Mouse (Mus musculus): ENCODE results near the gene Rpl10. TPM values are rescaled to one million over a fixed set of nuclear protein-coding genes. Genes with fewer than 3 reads are reported as not detected.
A peak's percentile ranks its signal among the peaks of the same experiment; 100 is the strongest.

The Rpl10 gene
- 643 and 895 TPM in 2 replicates for polyA plus RNA-seq (2015; fragmentation: Nextera tagmentation; extraction: Ambion mirVana)

DNA sequence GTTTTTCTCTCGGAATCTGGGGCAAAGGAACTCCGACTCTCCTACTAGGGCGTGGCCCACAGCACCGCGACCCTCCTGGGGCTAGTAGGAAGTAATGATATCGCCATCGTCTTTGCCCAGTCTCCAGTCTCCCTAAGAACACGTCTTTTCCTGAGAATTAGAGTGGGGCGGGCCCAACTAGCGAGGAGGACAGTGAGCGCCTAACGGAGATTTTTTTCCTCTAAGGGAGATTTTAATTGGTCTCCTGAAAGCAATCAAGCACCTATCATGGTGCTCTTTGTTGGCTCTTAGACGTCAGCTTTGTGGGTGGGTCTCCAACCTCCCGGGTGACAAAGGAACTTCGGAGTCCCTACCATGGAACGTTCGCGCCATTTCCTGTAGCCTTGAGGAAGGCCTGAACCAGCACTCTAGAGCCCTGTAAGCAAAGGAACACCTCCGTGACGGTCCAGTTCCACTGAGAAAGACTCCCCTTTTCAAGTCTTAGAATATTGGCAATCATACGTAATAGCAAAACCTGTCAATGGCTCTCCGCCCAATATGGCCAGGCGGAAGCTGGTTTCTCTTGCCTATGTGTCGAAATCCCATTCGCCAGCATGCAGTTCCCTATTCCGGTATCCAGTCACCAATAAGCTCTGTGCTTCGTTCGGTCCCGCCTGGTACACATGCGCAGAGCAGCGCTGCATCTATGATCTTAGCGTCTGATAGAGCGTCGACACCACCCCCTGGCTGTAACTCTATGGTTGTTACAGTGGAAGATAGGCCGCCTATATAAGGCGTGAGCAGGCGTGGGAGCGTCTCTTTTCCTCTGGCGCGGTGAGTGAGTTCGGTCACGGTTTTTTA is at the start of gene Rpl10:
Rpl10 (plus strand) TSS at position 751 of the 840 bp plus-strand sequence.
- Histone ChIP-seq H3K27ac (peak within 1 kb of the TSS; percentile 95), H3K4me3 (replicated peaks) (peak within 1 kb of the TSS; percentile 50), H3K4me1 (no peaks in the 10 kb centered on the region), H3K36me3 (no peaks in the 10 kb centered on the region), H3K4me2 (peak within 1 kb of the TSS; percentile 51), H3K9me3 (no peaks in the 10 kb centered on the region), H3K27me3 (replicated peaks) (no peaks in the 10 kb centered on the region), H3K9ac (peak within 1 kb of the TSS; percentile 55; the same call in 1 of the 2 replicates)
- WGBS: 15% methylated on average over 42 of the region's 42 CpGs
- ATAC-seq (ENCODE audit: insufficient read depth, low FRiP score, low read depth): peak; percentile 95

DNA sequence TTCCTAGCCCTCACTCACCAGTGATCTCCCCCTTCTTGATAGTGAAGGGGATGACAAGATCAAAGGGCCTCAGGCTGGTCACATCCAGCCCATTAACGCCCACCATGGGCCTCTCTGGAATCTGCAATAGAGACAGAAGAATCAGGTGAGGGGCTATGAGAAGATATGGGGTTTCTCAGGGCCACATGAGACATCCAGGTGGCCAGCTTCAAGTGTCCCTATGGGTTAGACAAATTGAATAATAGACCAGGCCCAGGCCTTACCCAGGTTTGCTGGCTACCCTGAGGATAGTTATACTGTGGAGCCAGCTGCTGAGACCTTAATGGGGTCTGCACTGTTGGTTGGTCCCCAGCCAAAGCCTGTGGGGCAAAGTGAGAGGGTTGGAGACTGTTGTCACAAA is 40.6 kb upstream of the Rpl10 start:
- Histone ChIP-seq H3K4me1 (no peaks in the 10 kb centered on the region), H3K4me3 (replicated peaks) (no peak overlapping the region), H3K27me3 (replicated peaks) (no peaks in the 10 kb centered on the region), H3K9me3 (no peaks in the 10 kb centered on the region), H3K9ac (no peak overlapping the region), H3K27ac (no peak overlapping the region), H3K4me2 (no peak overlapping the region), H3K36me3 (peaks cover 43% of the 10 kb centered on the region)
- 56% methylated on average over 1 of the region's 1 CpGs for WGBS
- no peak for ATAC-seq (ENCODE audit: insufficient read depth, low FRiP score, low read depth)

DNA sequence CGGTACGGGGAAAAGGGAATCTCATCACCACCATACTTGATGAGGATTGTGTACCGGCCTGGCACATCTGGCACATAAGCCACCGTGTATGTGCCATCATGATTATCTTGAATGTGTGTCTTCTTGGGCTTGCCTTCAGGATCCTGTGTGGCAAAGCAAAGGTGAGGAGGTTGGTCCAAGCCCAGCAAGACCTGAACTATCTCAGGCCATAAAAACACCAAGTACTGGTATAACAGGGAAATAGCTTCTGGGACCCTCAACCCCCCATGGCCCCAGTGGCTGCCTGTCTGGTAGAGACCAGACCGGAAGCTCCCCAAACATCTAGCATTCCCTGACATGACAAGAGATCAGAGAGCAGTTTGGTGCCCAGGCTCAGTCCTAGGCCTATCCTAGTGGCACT is 37.4 kb upstream of the Rpl10 start:
- Histone ChIP-seq H3K27me3 (replicated peaks) (no peaks in the 10 kb centered on the region), H3K4me3 (replicated peaks) (no peak overlapping the region), H3K4me1 (no peaks in the 10 kb centered on the region), H3K27ac (no peak overlapping the region), H3K36me3 (peaks cover 21% of the 10 kb centered on the region), H3K9ac (no peak overlapping the region), H3K4me2 (no peak overlapping the region), H3K9me3 (no peaks in the 10 kb centered on the region)
- 84% methylated on average over 5 of the region's 5 CpGs for WGBS
- no peak for ATAC-seq (ENCODE audit: insufficient read depth, low FRiP score, low read depth)

DNA sequence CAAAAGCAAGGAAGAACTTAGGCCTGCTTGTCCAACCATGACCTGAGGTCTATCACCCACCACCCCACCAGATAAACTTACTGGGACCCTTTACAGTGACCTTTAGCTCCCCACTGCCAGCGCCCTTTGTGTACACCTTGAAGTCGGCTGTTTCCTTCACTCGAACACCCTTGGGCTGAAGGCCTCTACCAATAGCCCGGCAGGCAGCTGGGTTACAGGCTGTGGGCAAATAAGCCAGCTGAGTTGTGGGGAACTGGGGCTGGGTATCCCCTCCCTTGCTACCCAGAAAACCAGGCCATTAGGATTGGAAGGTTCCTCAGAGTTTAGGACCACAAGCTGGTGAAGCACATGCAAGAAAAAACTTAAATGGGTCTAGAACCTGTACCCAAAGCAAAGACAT is 30.3 kb upstream of the Rpl10 start:
- 86% methylated on average over 4 of the region's 4 CpGs for WGBS
- H3K4me2 ChIP-seq: no peak overlapping the region
- no peaks in the 10 kb centered on the region for H3K27me3 ChIP-seq (replicated peaks)
- no peaks in the 10 kb centered on the region for H3K9me3 ChIP-seq
- peaks cover 30% of the 10 kb centered on the region for H3K36me3 ChIP-seq
- no peak overlapping the region for H3K27ac ChIP-seq
- H3K4me1 ChIP-seq: no peaks in the 10 kb centered on the region
- no peak for ATAC-seq (ENCODE audit: insufficient read depth, low FRiP score, low read depth)
- no peak overlapping the region for H3K4me3 ChIP-seq (replicated peaks)
- H3K9ac ChIP-seq: no peak overlapping the region

DNA sequence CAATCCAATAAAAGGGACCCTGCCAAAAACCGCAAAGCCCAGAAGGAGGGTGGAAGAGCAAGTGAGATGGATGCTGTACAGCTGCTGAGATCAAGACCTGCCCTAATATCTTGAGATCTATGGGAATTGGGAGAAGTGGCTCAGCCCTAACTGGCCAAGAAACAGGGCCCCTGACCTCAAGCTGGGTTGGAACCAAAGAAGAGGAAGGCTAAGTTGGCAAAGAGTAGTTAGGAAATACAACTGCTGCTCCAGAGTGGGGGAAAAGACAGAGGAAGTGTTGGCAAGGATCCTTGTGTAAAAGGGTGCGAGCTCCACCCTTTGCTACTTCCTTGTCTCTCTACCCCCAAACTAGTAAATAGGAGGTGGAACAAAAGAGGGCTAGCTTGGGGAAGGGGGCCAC is 27.2 kb upstream of the Rpl10 start:
- Histone ChIP-seq H3K4me3 (replicated peaks) (peak overlapping the region; percentile 53), H3K4me2 (peak overlapping the region; percentile 49), H3K9ac (no peak overlapping the region), H3K27me3 (replicated peaks) (no peaks in the 10 kb centered on the region), H3K4me1 (no peaks in the 10 kb centered on the region), H3K9me3 (no peaks in the 10 kb centered on the region), H3K27ac (peak overlapping the region; percentile 63; the same call in 1 of the 2 replicates), H3K36me3 (peaks cover 27% of the 10 kb centered on the region)
- ATAC-seq (ENCODE audit: insufficient read depth, low FRiP score, low read depth): no peak
- 73% methylated on average over 2 of the region's 2 CpGs for WGBS

DNA sequence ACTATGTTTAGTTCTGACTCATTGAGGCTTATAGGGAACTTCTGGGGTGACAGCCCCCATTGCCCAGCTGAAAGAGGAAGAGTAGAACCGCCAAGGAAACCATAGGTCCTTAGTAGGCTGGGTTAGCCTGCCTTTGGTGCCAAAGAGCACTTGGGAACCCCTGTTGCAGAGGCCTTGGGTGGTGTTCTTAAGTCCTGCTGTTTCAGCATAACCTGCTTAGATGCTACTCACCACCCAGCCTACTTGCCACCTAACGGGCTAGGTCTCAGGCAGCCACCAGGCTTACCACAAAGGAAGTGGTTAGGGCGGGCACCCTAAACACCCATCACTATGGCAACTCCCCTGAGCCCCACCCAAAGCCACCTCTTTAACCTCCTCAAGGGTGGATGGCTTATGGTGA is 26.8 kb upstream of the Rpl10 start:
- Histone ChIP-seq H3K4me1 (no peaks in the 10 kb centered on the region), H3K4me3 (replicated peaks) (peak overlapping the region; percentile 53), H3K36me3 (peaks cover 26% of the 10 kb centered on the region), H3K9me3 (no peaks in the 10 kb centered on the region), H3K9ac (0 out of 2 replicates have a peak overlapping the region, but pooled peaks have one; percentile 4), H3K27me3 (replicated peaks) (no peaks in the 10 kb centered on the region), H3K27ac (peak overlapping the region; percentile 63), H3K4me2 (peak overlapping the region; percentile 49)
- no peak for ATAC-seq (ENCODE audit: insufficient read depth, low FRiP score, low read depth)
- 40% methylated on average over 3 of the region's 3 CpGs for WGBS

DNA sequence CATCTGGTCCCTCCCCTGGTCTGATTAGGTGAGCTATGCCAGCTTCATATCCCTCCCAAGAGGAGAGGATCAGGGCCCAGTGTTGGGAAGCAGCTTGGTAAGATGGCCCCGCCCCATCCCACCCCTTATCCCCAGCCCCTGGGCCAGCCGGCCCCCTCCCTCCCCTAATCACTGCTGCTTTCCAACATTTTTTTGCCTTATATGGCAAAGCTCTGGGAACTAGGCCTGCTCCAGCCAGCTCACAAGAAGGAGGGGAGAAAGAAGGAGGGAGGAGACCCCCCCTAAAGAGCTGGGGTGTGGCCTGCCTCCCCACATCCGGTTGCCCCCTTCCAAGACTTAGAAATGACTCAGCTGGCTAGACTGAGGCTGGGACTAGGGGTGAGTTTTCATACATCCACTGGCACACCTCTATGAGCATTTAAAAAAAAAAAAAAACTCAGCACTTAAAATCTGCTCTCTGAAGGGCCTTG is 26.0 kb upstream of the Rpl10 start:
- peak; percentile 47 for ATAC-seq (ENCODE audit: insufficient read depth, low FRiP score, low read depth)
- Histone ChIP-seq H3K9me3 (no peaks in the 10 kb centered on the region), H3K4me2 (peak overlapping the region; percentile 49), H3K36me3 (peaks cover 17% of the 10 kb centered on the region), H3K4me1 (no peaks in the 10 kb centered on the region), H3K27ac (peak overlapping the region; percentile 89), H3K9ac (no peak overlapping the region), H3K4me3 (replicated peaks) (peak overlapping the region; percentile 53), H3K27me3 (replicated peaks) (no peaks in the 10 kb centered on the region)
- WGBS: 23% methylated on average over 3 of the region's 3 CpGs

DNA sequence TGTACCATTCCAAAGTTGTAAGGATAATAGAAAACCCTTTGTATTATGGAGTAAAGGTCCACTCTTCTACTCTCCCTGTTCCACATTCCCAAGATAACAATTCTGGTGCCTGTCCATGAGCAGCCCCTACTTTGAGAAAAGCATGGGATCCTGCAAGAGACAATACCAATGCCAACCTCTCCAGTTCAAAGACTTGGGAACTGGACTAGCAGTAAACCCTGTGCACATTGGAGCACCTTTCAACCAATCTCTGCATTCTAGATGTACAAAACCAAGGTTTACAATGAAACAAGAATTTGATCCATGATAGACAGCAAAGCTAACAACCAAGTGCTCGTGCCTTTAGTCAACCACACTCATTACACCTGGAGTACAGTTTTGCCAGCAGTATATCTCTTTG is 25.5 kb upstream of the Rpl10 start:
- no peak for ATAC-seq (ENCODE audit: insufficient read depth, low FRiP score, low read depth)
- 28% methylated on average over 1 of the region's 1 CpGs for WGBS
- Histone ChIP-seq H3K9me3 (no peaks in the 10 kb centered on the region), H3K27me3 (replicated peaks) (no peaks in the 10 kb centered on the region), H3K27ac (peak overlapping the region; percentile 89), H3K4me2 (peak overlapping the region; percentile 49), H3K9ac (peak overlapping the region; percentile 48; the same call in 1 of the 2 replicates), H3K4me1 (no peaks in the 10 kb centered on the region), H3K4me3 (replicated peaks) (peak overlapping the region; percentile 53), H3K36me3 (peaks cover 14% of the 10 kb centered on the region)

DNA sequence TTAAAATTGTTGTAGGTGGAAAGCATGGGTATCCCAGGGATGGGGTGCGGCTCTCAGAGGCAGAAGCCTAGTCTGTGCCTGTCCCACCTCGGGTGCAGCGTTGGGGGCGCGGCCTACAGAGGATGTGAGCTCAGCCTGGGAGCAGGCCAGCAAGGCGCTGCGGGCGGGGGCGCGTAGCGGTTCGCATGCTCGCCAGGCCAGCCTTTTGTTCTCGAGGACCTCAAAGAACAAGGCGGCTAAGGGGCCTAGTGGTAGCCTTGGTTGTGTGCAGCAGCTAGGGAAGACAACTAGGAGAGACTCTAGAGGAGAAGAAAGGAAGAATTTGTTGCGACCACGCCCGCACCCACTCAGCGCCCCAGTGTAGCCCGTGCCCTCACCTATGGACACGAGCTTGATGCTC is 24.9 kb upstream of the Rpl10 start:
- 24% methylated on average over 21 of the region's 21 CpGs for WGBS
- Histone ChIP-seq H3K9me3 (no peaks in the 10 kb centered on the region), H3K27me3 (replicated peaks) (no peaks in the 10 kb centered on the region), H3K9ac (peak overlapping the region; percentile 48; the same call in 1 of the 2 replicates), H3K27ac (peak overlapping the region; percentile 89), H3K36me3 (peaks cover 10% of the 10 kb centered on the region; the same call in 1 of the 2 replicates), H3K4me1 (no peaks in the 10 kb centered on the region), H3K4me2 (peak overlapping the region; percentile 49), H3K4me3 (replicated peaks) (peak overlapping the region; percentile 53)
- ATAC-seq (ENCODE audit: insufficient read depth, low FRiP score, low read depth): 0 out of 2 replicates have a peak, but pooled peaks have one; percentile 33

DNA sequence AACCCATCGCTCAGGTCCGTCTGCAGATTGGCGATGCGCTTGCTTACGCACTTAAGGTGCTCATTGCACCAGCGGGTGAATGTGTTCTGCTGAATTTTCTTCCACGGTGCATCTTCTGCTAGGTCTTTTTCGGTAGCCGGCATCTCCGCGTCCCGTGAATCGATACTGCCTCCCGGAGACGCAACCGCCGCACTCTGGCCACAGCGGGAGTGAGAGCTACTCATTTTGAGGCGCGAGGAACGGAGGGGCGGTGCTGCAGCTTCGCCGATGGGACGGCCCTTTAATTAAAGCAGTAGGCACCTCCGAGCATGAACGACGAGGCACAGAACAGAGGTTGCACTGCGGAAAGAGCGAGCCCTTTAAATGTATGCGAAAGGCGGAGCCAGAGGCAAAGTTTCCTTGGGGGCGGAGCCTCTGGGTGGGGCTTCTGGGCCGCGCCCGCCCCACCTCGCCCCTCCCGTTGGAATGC is 24.4 kb upstream of the Rpl10 start:
- Histone ChIP-seq H3K4me2 (peak overlapping the region; percentile 49), H3K9ac (peak overlapping the region; percentile 48), H3K36me3 (peaks cover 4% of the 10 kb centered on the region; the same call in 1 of the 2 replicates), H3K27ac (peak overlapping the region; percentile 90), H3K27me3 (replicated peaks) (no peaks in the 10 kb centered on the region), H3K4me1 (no peaks in the 10 kb centered on the region), H3K4me3 (replicated peaks) (peak overlapping the region; percentile 53), H3K9me3 (no peaks in the 10 kb centered on the region)
- ATAC-seq (ENCODE audit: insufficient read depth, low FRiP score, low read depth): peak; percentile 85
- 16% methylated on average over 38 of the region's 38 CpGs for WGBS

DNA sequence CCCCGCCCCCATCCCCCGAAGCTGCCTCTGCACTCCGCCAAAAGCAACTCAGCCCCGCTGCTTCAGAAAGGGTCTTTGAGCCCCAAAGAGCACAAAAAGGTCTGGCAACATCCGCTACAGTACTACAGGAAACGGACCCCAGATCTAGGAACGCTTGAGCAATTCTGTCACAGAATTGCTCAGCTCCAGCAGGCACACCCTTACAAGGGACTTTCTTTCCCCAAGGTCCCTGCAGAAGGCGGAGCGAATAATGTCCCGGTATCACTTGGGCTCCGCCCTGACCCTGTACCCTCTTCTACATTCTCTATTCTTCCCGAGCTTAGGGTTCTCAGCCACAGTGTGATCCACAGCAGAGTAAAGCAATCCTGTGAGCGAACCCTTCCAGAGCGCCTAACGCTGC is 23.9 kb upstream of the Rpl10 start:
- Histone ChIP-seq H3K27ac (peak overlapping the region; percentile 90), H3K27me3 (replicated peaks) (no peaks in the 10 kb centered on the region), H3K9ac (0 out of 2 replicates have a peak overlapping the region, but pooled peaks have one; percentile 19)

DNA sequence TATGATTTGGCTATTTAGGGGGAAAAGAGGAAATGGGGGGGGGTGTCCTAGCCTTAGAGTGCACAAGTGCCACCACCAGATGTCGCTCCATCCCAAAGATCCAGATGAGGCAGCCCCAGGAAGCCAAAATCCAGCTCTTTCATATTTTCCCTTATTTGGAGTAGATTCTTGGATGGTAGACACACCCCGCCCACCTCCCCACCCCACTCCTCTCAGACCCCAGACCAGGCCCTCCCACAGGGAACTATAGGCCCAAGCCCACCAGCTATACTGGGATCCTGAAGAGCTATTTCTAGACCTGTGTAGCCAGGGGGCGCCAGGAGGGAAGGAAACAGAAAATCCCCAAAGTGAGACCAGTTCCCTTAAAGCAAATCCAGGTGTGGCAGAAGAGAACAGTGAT is 22.0 kb upstream of the Rpl10 start:
- ATAC-seq (ENCODE audit: insufficient read depth, low FRiP score, low read depth): no peak
- H3K4me2 ChIP-seq: peak overlapping the region; percentile 61
- H3K36me3 ChIP-seq: no peaks in the 10 kb centered on the region
- no peaks in the 10 kb centered on the region for H3K27me3 ChIP-seq (replicated peaks)
- H3K4me1 ChIP-seq: no peaks in the 10 kb centered on the region
- peak overlapping the region; percentile 42 for H3K4me3 ChIP-seq (replicated peaks)
- peak overlapping the region; percentile 82 for H3K27ac ChIP-seq
- 7% methylated on average over 3 of the region's 3 CpGs for WGBS
- no peaks in the 10 kb centered on the region for H3K9me3 ChIP-seq
- H3K9ac ChIP-seq: 0 out of 2 replicates have a peak overlapping the region, but pooled peaks have one; percentile 16

More for the DNA sequence above, 23.9 kb upstream of the Rpl10 start:
- H3K4me2 ChIP-seq: peak overlapping the region; percentile 43
- H3K4me3 ChIP-seq (replicated peaks): peak overlapping the region; percentile 53
- H3K9me3 ChIP-seq: no peaks in the 10 kb centered on the region
- WGBS: 17% methylated on average over 15 of the region's 15 CpGs
- H3K36me3 ChIP-seq: no peaks in the 10 kb centered on the region
- H3K4me1 ChIP-seq: no peaks in the 10 kb centered on the region
- ATAC-seq (ENCODE audit: insufficient read depth, low FRiP score, low read depth): peak; percentile 20
